Mouse (Mus musculus) neural tube, embryonic 14.5 days (tissue): ENCODE data around the gene Gm20683. TPM values are rescaled to one million over a fixed set of nuclear protein-coding genes. Genes with fewer than 3 reads are reported as not detected.
"Not testable (repeated sequence)": the region's sequence is repeated elsewhere in the genome, so short reads cannot be mapped to it uniquely, and the experiment has no call there.

Experiments used
- ATAC-seq: fragments of 200-750 bp; cut with Nextera tagmentation; 2 replicates; pipeline ENCODE4 v1.8.0; 2017; ENCODE audit warnings: low read depth, mild to moderate bottlenecking, moderate TSS enrichment, moderate library complexity
- H3K27ac ChIP-seq: fragments of 300-500 bp; sonication (generic); 2 replicates; pipeline ENCODE4 v1.5.1; 2014; ENCODE audit warnings: low read depth, mild to moderate bottlenecking, control low read depth, low read length, moderate library complexity, mixed read lengths
- H3K27me3 ChIP-seq: fragments of 300-500 bp; sonication (generic); 2 replicates; pipeline ENCODE4 v1.6.1; 2014; ENCODE audit warnings: low read length; ENCODE audit not compliant: control insufficient read depth, insufficient read depth
- H3K36me3 ChIP-seq: fragments of 300-500 bp; sonication (generic); 2 replicates; pipeline ENCODE4 v1.6.1; 2014; ENCODE audit warnings: low read length, mixed read lengths; ENCODE audit not compliant: control insufficient read depth, insufficient read depth
- H3K4me1 ChIP-seq: fragments of 300-500 bp; sonication (generic); 2 replicates; pipeline ENCODE4 v1.6.1; 2014; ENCODE audit warnings: low read length; ENCODE audit not compliant: control insufficient read depth, insufficient read depth
- H3K4me2 ChIP-seq: fragments of 300-500 bp; sonication (generic); 2 replicates; pipeline ENCODE4 v1.6.1; 2014; ENCODE audit warnings: mild to moderate bottlenecking, low read depth, low read length, control low read depth
- H3K4me3 ChIP-seq: fragments of 300-500 bp; sonication (generic); 2 replicates; pipeline ENCODE4 v1.5.1; 2014; ENCODE audit warnings: low read depth, low read length, control low read depth, mixed read lengths
- H3K9ac ChIP-seq: fragments of 300-500 bp; sonication (generic); replicated peaks from 2 replicates; pipeline ENCODE4 v1.6.1; 2014; ENCODE audit warnings: low read depth, mild to moderate bottlenecking, control low read depth, low read length, mixed read lengths
- H3K9me3 ChIP-seq: fragments of 300-500 bp; sonication (generic); 2 replicates; pipeline ENCODE4 v1.6.1; 2016; ENCODE audit warnings: low read length; ENCODE audit not compliant: control insufficient read depth
- WGBS: fragments of 180-500 bp; shearing (Covaris S2); extraction: QIAGEN DNeasy Blood & Tissue Kit; methylation state at CpG from one replicate; pipeline ENCODE4 v1.1.7; 2014; 5-methylcytosine and 5-hydroxymethylcytosine counted together
- polyA plus RNA-seq: library from polyadenylated mRNA; unstranded; fragments of >200 nt; fragmentation: Nextera tagmentation; extraction: Ambion mirVana; gene quantifications from 2 replicates; pipeline ENCODE4 v1.2.1, GENCODE M21; 2014

Gm20683 gene
- polyA plus RNA-seq, 1 experiment from 2014 or later, result 10.6 TPM

DNA sequence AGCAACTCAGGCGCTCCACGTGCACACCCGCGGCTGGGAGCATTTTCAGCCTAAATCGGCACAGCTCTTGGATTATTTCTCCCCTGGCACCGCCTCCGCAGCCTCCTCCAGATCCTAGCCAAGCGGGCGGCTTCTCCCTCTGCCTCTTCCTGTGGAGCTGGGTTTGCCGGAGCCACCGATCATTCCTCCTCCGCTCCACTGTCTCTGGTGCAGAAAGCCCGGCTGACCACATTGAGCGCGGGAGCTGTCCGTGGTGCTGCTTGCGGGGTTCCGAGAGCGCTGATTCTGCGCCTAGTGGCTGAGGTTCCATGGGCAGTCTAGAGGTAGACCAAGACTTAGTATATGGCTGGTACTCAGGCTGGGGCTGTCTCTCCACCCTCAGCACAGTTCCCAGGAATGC is 28.1 kb downstream of the Gm20683 start:
- Histone ChIP-seq H3K4me2 (peak overlapping the region; percentile 34), H3K27ac (0 out of 2 replicates have a peak overlapping the region, but pooled peaks have one; percentile 2), H3K9ac (no peak overlapping the region; the same call in 1 of the 2 replicates), H3K4me3 (peak overlapping the region; percentile 11; the same call in 1 of the 2 replicates), H3K9me3 (no peaks in the 10 kb centered on the region), H3K27me3 (peaks cover 8% of the 10 kb centered on the region; the same call in 1 of the 2 replicates), H3K4me1 (peaks cover 24% of the 10 kb centered on the region), H3K36me3 (peaks cover 15% of the 10 kb centered on the region)
- ATAC-seq, result no peak; the same call in 1 of the 2 replicates
- 2% methylated on average over 20 of the region's 20 CpGs for WGBS

- no peaks in the 10 kb centered on the region for H3K27me3 ChIP-seq
- no peaks in the 10 kb centered on the region for H3K9me3 ChIP-seq
- H3K4me2 ChIP-seq, result peak overlapping the region; percentile 99; the same call in 1 of the 2 replicates
- no peak overlapping the region for H3K9ac ChIP-seq
- no peak overlapping the region for H3K4me3 ChIP-seq
- H3K27ac ChIP-seq, result no peak overlapping the region
- WGBS, result 70% methylated on average over 4 of the region's 4 CpGs
- no peaks in the 10 kb centered on the region for H3K36me3 ChIP-seq
- no peak for ATAC-seq
- H3K4me1 ChIP-seq, result peaks cover 24% of the 10 kb centered on the region
Observed at GRCm38 (mm10) chr17:25810890-25811289, 30.7 kb downstream of the Gm20683 start.

DNA sequence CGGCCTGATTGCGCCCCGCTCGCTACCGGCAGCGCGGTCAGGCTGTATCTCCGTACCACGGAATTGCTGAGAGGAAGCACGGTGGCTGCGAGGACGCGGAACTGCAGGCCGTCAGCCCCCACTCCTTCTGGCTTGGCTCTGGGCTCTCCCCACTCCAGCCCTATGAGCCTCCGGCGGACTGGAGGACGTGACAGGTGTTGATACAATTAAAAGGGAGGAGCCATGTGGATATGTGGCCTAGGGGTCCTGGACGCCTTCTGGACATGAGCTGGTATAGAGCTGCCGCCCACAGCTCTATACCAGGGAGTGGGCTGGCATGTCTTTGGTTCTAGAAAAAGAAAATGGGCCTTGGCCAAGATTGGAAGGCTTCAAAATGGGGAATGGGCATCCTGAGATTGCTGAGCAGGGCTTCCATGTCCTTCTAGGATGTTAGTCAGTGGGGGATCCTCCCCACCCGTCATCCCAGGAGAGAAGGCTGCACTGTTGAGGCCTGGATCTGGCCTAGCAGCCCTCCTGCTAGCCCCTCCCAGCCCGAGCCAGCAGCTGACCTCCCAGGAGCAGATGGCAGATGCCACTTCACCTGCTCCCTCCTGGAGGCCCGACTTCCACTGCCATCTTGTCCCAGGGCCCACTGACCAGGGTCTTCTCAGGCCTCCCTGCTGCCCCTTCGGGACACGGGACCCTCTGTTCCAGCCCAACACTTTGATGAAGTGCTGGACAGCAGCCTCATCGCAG is 31.8 kb downstream of the Gm20683 start:
- H3K27me3 ChIP-seq, result no peaks in the 10 kb centered on the region
- no peaks in the 10 kb centered on the region for H3K9me3 ChIP-seq
- H3K4me1 ChIP-seq, result peaks cover 24% of the 10 kb centered on the region
- H3K4me3 ChIP-seq, result peak overlapping the region; percentile 90
- H3K4me2 ChIP-seq, result peak overlapping the region; percentile 99
- peak overlapping the region; percentile 97 for H3K27ac ChIP-seq
- H3K9ac ChIP-seq, result peak overlapping the region; percentile 94
- 5% methylated on average over 23 of the region's 25 CpGs for WGBS
- ATAC-seq, result peak; percentile 47; the same call in 1 of the 2 replicates
- no peaks in the 10 kb centered on the region for H3K36me3 ChIP-seq

DNA sequence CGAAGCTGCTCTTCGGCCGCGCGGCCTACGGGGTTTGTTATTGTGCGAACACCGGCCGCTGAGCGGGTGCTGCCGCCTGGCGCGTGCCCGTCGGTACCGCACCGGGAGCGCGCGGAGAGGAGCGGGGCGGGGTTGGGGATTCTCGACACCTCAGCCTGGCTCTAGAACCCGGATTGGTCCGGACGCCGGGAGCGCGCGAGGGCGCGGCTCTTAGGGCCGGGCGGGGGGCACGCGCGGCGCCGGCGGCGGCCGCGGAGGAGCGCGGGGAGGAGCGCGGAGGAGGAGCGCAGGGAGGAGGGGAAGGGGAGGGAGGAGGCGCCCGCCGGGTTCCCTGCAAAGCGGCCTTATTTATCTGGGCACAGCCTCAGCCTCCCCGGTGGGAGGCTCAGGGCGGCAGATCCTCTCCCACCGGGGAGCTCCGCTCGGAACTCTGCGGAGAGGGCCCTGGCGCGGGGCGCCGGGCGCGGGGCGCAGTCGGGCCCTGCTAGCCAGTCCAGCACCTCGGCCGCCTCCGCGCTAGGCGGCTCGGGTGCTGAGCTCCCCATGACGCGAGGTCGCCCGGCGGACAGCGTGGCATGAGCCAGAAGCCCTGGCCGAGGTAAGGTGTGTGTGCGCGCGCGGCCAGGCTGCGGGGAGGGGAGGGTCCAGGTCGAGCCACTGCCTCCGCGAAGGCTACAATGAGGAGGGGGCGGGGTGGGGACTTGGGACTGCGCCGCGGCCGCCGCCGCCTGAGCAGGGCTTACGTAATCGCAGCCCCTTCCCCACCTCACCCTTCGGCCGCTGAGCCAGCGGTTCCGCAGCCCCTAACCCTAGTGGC is 32.6 kb downstream of the Gm20683 start, which contains the start of gene Fbxl16:
Gene Fbxl16 (plus strand): TSS at position 297 of the 817 bp plus-strand sequence.
- WGBS, result under 1% methylated on average over 67 of the region's 100 CpGs
- ATAC-seq, result peak; percentile 89

DNA sequence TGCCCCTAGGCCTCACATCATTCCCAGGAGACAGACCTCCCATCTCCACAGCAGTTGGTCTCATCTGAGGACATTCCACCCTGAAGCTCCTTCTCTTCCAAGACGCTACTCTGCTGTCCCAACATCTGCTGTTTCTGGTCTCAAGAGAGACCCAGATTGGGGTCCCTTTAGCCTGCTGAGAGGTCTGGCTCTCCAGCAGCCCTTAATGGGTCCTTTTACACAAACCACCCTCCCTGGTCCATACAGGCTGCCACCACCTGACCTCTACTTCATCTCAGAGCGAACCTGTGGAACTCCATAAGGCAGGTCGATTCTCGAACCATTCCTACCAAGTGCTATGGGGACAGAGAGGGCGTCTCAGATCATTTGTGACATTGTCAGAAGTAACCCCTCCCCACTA is 33.5 kb downstream of the Gm20683 start:
- Histone ChIP-seq H3K9me3 (no peaks in the 10 kb centered on the region), H3K36me3 (no peaks in the 10 kb centered on the region), H3K27me3 (no peaks in the 10 kb centered on the region), H3K4me2 (peak overlapping the region; percentile 99), H3K4me3 (peak overlapping the region; percentile 90; the same call in 1 of the 2 replicates), H3K9ac (peak overlapping the region; percentile 94), H3K4me1 (peaks cover 26% of the 10 kb centered on the region), H3K27ac (peak overlapping the region; percentile 97)
- ATAC-seq, result no peak
- 38% methylated on average over 5 of the region's 5 CpGs for WGBS

More for the DNA sequence above, 32.6 kb downstream of the Gm20683 start, which contains the start of gene Fbxl16:
- H3K27ac ChIP-seq, result peak within 1 kb of the TSS; percentile 97
- H3K9ac ChIP-seq, result peak within 1 kb of the TSS; percentile 94
- no peaks in the 10 kb centered on the region for H3K27me3 ChIP-seq
- peaks cover 24% of the 10 kb centered on the region for H3K4me1 ChIP-seq
- peak within 1 kb of the TSS; percentile 90 for H3K4me3 ChIP-seq
- no peaks in the 10 kb centered on the region for H3K36me3 ChIP-seq
- H3K9me3 ChIP-seq, result no peaks in the 10 kb centered on the region
- H3K4me2 ChIP-seq, result peak within 1 kb of the TSS; percentile 99

DNA sequence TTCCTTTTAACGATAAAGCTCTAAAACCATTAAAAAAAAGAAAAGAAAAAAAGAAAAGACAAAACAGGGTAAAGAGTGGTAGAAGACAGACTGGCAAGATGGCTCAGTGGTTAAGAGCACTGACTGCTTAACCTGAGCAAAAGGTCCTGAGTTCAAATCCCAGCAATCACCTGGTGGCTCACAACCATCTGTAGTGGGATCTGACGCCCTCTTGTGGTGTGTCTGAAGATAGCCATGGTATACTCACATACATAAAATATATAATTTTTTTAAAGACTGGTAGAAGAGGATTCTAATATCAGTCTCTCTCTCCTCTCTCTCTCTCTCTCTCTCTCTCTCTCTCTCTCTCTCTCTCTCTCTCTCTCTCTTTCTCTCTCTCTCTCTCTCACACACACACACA is 34.1 kb downstream of the Gm20683 start:
- not testable (repeated sequence) for H3K4me3 ChIP-seq, H3K27ac ChIP-seq, H3K27me3 ChIP-seq, H3K9ac ChIP-seq, H3K9me3 ChIP-seq, H3K36me3 ChIP-seq, ATAC-seq, H3K4me2 ChIP-seq
- H3K4me1 ChIP-seq, result peaks cover 25% of the 10 kb centered on the region
- WGBS, result 55% methylated on average over 2 of the region's 2 CpGs

GRCm38 (mm10) chr17:25806507-25806906 is 35.1 kb downstream of the Gm20683 start:
- no peak overlapping the region for H3K9ac ChIP-seq
- H3K4me2 ChIP-seq, result no peak overlapping the region
- no peaks in the 10 kb centered on the region for H3K27me3 ChIP-seq
- no peaks in the 10 kb centered on the region for H3K36me3 ChIP-seq
- WGBS, result 76% methylated on average over 4 of the region's 4 CpGs
- H3K4me3 ChIP-seq, result no peak overlapping the region
- no peaks in the 10 kb centered on the region for H3K9me3 ChIP-seq
- ATAC-seq, result no peak
- no peak overlapping the region for H3K27ac ChIP-seq
- H3K4me1 ChIP-seq, result peaks cover 28% of the 10 kb centered on the region

DNA sequence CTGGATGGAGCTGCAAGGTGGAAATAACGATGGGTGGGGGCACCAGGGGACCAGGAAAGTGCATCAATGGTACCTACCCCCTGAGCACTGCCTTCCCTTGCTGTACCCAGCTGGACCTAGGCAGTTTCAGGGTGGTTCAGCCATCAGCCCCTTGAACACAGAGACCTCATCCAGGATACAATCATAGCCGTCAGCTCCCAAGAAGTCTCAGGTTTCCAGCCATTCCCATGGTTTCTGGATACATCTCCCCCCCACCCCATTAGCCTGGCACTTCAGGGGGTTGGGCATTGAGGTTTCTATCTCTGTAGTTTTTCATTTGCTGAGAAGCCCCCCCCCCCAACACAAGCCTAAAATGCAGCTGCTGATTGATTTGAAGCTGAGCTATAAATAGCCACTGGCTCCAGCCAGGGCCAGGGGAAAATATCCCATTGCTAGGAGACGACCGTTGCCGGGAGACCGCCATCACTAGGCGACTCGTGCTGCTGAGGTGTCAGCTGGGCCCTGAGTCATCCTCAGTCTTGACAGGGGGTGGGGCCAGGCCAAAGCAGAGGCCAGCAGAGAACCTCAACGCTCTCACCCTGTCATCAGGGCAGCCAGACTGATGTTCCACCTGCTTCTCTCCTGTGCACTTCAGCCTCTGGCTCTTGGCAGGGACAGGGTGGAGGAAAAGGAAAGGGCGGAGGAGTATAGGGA is 38.6 kb downstream of the Gm20683 start:
- ATAC-seq, result peak; percentile 89
- H3K27ac ChIP-seq, result peak overlapping the region; percentile 73
- H3K9me3 ChIP-seq, result no peaks in the 10 kb centered on the region
- peak overlapping the region; percentile 19; the same call in 1 of the 2 replicates for H3K4me2 ChIP-seq
- H3K27me3 ChIP-seq, result no peaks in the 10 kb centered on the region
- H3K9ac ChIP-seq, result peak overlapping the region; percentile 1; the same call in 1 of the 2 replicates
- 9% methylated on average over 10 of the region's 10 CpGs for WGBS
- H3K36me3 ChIP-seq, result no peaks in the 10 kb centered on the region
- peaks cover 13% of the 10 kb centered on the region for H3K4me1 ChIP-seq
- no peak overlapping the region for H3K4me3 ChIP-seq
